Mouse (Mus musculus) limb, embryonic 15.5 days (tissue): ENCODE measurements around the gene Gm2016. TPM values are rescaled to one million over a fixed set of nuclear protein-coding genes. Genes with fewer than 3 reads are reported as not detected.
"Not testable (repeated sequence)": the region's sequence is repeated elsewhere in the genome, so short reads cannot be mapped to it uniquely, and the experiment has no call there.

Experiments used
- ATAC-seq: fragments of 200-750 bp; cut with Nextera tagmentation; 2 replicates; pipeline ENCODE4 v1.8.0; 2017; ENCODE audit warnings: low read depth, moderate TSS enrichment; ENCODE audit not compliant: insufficient number of reproducible peaks, low FRiP score, low TSS enrichment
- H3K27ac ChIP-seq: fragments of 300-500 bp; sonication (generic); 2 replicates; pipeline ENCODE4 v1.5.1; 2015; ENCODE audit warnings: moderate library complexity, mild to moderate bottlenecking, inconsistent platforms
- H3K27me3 ChIP-seq: fragments of 300-500 bp; sonication (generic); 2 replicates; pipeline ENCODE4 v1.6.1; 2015; ENCODE audit warnings: inconsistent platforms
- H3K36me3 ChIP-seq: fragments of 300-500 bp; sonication (generic); 2 replicates; pipeline ENCODE4 v1.6.1; 2015; ENCODE audit warnings: inconsistent platforms
- H3K4me1 ChIP-seq: fragments of 300-500 bp; sonication (generic); 2 replicates; pipeline ENCODE4 v1.6.1; 2015; ENCODE audit warnings: inconsistent platforms
- H3K4me2 ChIP-seq: fragments of 300-500 bp; sonication (generic); 2 replicates; pipeline ENCODE4 v1.6.1; 2015; ENCODE audit warnings: mild to moderate bottlenecking, inconsistent platforms
- H3K4me3 ChIP-seq: fragments of 300-500 bp; sonication (generic); 2 replicates; pipeline ENCODE4 v1.5.1; 2015; ENCODE audit warnings: mild to moderate bottlenecking, inconsistent platforms
- H3K9ac ChIP-seq: fragments of 300-500 bp; sonication (generic); 2 replicates; pipeline ENCODE4 v1.6.1; 2015; ENCODE audit warnings: inconsistent platforms
- H3K9me3 ChIP-seq: fragments of 300-500 bp; sonication (generic); 2 replicates; pipeline ENCODE4 v1.6.1; 2016; ENCODE audit warnings: inconsistent platforms
- WGBS: fragments of 180-500 bp; shearing (Covaris S2); methylation state at CpG from one replicate; pipeline ENCODE4 v1.1.7; 2015; 5-methylcytosine and 5-hydroxymethylcytosine counted together
- polyA plus RNA-seq: library from polyadenylated mRNA; unstranded; fragments of >200 nt; fragmentation: Nextera tagmentation; extraction: Ambion mirVana; gene quantifications from 2 replicates; pipeline ENCODE4 v1.2.1, GENCODE M21; 2015

The Gm2016 gene
- not detected in 2 replicates for polyA plus RNA-seq

GRCm38 (mm10) chr12:87873772-87874171, at the start of gene Gm2016:
Gene Gm2016 (plus strand): TSS chr12:87874072.
- H3K4me3 ChIP-seq, ATAC-seq, H3K4me2 ChIP-seq, H3K27ac ChIP-seq, H3K36me3 ChIP-seq, H3K27me3 ChIP-seq, H3K4me1 ChIP-seq, H3K9ac ChIP-seq, H3K9me3 ChIP-seq: not testable (repeated sequence)
- 81% methylated on average over 5 of the region's 5 CpGs for WGBS

- not testable (repeated sequence) for ATAC-seq, H3K4me3 ChIP-seq, H3K27ac ChIP-seq, H3K4me2 ChIP-seq, H3K9ac ChIP-seq, H3K4me1 ChIP-seq, H3K27me3 ChIP-seq, H3K36me3 ChIP-seq, H3K9me3 ChIP-seq
- WGBS, result 78% methylated on average over 2 of the region's 2 CpGs
Measured at GRCm38 (mm10) chr12:87842239-87842638, 31.6 kb upstream of the Gm2016 start, which contains the start of gene Gm2001. Gene Gm2001 (minus strand): TSS chr12:87842339.

GRCm38 (mm10) chr12:87850657-87851056, 23.2 kb upstream of the Gm2016 start:
- H3K9ac ChIP-seq, H3K27me3 ChIP-seq, ATAC-seq, H3K4me2 ChIP-seq, H3K36me3 ChIP-seq, H3K4me1 ChIP-seq, H3K27ac ChIP-seq, H3K4me3 ChIP-seq, H3K9me3 ChIP-seq: not testable (repeated sequence)
- WGBS, result no CpG with 5 or more reads among the region's 2 CpGs

GRCm38 (mm10) chr12:87856067-87856466, 17.8 kb upstream of the Gm2016 start:
- 76% methylated on average over 1 of the region's 1 CpGs for WGBS
- ATAC-seq, result peak; percentile 14; the same call in 1 of the 2 replicates

GRCm38 (mm10) chr12:87861740-87862692, 11.9 kb upstream of the Gm2016 start:
- not testable (repeated sequence) for H3K9me3 ChIP-seq, H3K36me3 ChIP-seq, H3K9ac ChIP-seq, H3K4me3 ChIP-seq, H3K4me1 ChIP-seq, H3K4me2 ChIP-seq, H3K27ac ChIP-seq, ATAC-seq, H3K27me3 ChIP-seq
- 82% methylated on average over 23 of the region's 23 CpGs for WGBS

More at GRCm38 (mm10) chr12:87856067-87856466, 17.8 kb upstream of the Gm2016 start:
- H3K4me2 ChIP-seq, H3K9me3 ChIP-seq, H3K9ac ChIP-seq, H3K4me1 ChIP-seq, H3K27ac ChIP-seq, H3K4me3 ChIP-seq, H3K36me3 ChIP-seq, H3K27me3 ChIP-seq: not testable (repeated sequence)

- not testable (repeated sequence) for H3K4me3 ChIP-seq, H3K27me3 ChIP-seq, H3K9ac ChIP-seq, H3K9me3 ChIP-seq, H3K4me1 ChIP-seq, H3K27ac ChIP-seq, H3K36me3 ChIP-seq, H3K4me2 ChIP-seq
- 0 out of 2 replicates have a peak, but pooled peaks have one; percentile 40 for ATAC-seq
- 93% methylated on average over 10 of the region's 11 CpGs for WGBS
Measured at GRCm38 (mm10) chr12:87863638-87864037, 10.2 kb upstream of the Gm2016 start.

GRCm38 (mm10) chr12:87864048-87864447, 9.8 kb upstream of the Gm2016 start:
- not testable (repeated sequence) for H3K36me3 ChIP-seq, H3K4me1 ChIP-seq, H3K4me2 ChIP-seq, H3K27me3 ChIP-seq, H3K9ac ChIP-seq, H3K27ac ChIP-seq, H3K4me3 ChIP-seq, H3K9me3 ChIP-seq
- WGBS, result 81% methylated on average over 2 of the region's 2 CpGs
- 0 out of 2 replicates have a peak, but pooled peaks have one; percentile 7 for ATAC-seq

- H3K9ac ChIP-seq, H3K27ac ChIP-seq, H3K4me2 ChIP-seq, H3K9me3 ChIP-seq, H3K4me3 ChIP-seq, H3K4me1 ChIP-seq, H3K27me3 ChIP-seq, ATAC-seq, H3K36me3 ChIP-seq: not testable (repeated sequence)
- WGBS, result 85% methylated on average over 1 of the region's 1 CpGs
Measured at GRCm38 (mm10) chr12:87895070-87895469, 21.2 kb downstream of the Gm2016 start, which contains the start of gene Gm2022. Gene Gm2022 (plus strand): TSS chr12:87895370.

GRCm38 (mm10) chr12:87919721-87920120, 45.8 kb downstream of the Gm2016 start, which contains the start of gene Gm2035:
Gene Gm2035 (minus strand): TSS chr12:87919857.
- not testable (repeated sequence) for H3K27ac ChIP-seq, H3K4me3 ChIP-seq, H3K36me3 ChIP-seq, H3K27me3 ChIP-seq, ATAC-seq, H3K4me2 ChIP-seq, H3K9me3 ChIP-seq, H3K4me1 ChIP-seq, H3K9ac ChIP-seq
- WGBS, result 80% methylated on average over 2 of the region's 2 CpGs

Other genes with a start within 250 kb of the Gm2016 start
- not detected in 2 replicates for gene Gm16381, start 229.5 kb upstream of the Gm2016 start, polyA plus RNA-seq
- gene Gm21319, start 98.3 kb upstream of the Gm2016 start, polyA plus RNA-seq, result not detected in 2 replicates
- not detected in 2 replicates for gene Gm21936, start 78.6 kb upstream of the Gm2016 start, polyA plus RNA-seq
- not detected in 2 replicates for gene BB287469, start 57.5 kb upstream of the Gm2016 start, polyA plus RNA-seq
- gene Gm2001, start 31.7 kb upstream of the Gm2016 start, polyA plus RNA-seq, result not detected in 2 replicates
- not detected in 2 replicates for gene Gm2022, start 21.3 kb downstream of the Gm2016 start, polyA plus RNA-seq
- gene Gm2035, start 45.8 kb downstream of the Gm2016 start, polyA plus RNA-seq, result not detected in 2 replicates
- not detected in 2 replicates for gene Gm2042, start 80.0 kb downstream of the Gm2016 start, polyA plus RNA-seq
- not detected in 2 replicates for gene Gm2075, start 137.8 kb downstream of the Gm2016 start, polyA plus RNA-seq
- not detected in 2 replicates for gene Gm6803, start 144.7 kb downstream of the Gm2016 start, polyA plus RNA-seq
- not detected in 2 replicates for gene Gm2056, start 152.9 kb downstream of the Gm2016 start, polyA plus RNA-seq
- not detected in 2 replicates for gene Gm16368, start 209.6 kb downstream of the Gm2016 start, polyA plus RNA-seq